Mouse (Mus musculus) E14TG2a.4 (cell line): Measurements from ENCODE around the gene Gm39115.
A peak's percentile ranks its signal among the peaks of the same experiment; 100 is the strongest.

Experiments used
- CTCF ChIP-seq: conservative IDR thresholded peaks from 2 replicates; pipeline ENCODE4 v1.5.1; 2014; ENCODE audit warnings: low read length
- NANOG ChIP-seq: IDR thresholded peaks from 2 replicates; pipeline ENCODE4 v1.6.1; 2014; ENCODE audit warnings: borderline replicate concordance, low read length, mixed read lengths
- POU5F1 ChIP-seq: IDR thresholded peaks from 2 replicates; pipeline ENCODE4 v1.6.1; 2014; ENCODE audit warnings: low read length, borderline replicate concordance

DNA sequence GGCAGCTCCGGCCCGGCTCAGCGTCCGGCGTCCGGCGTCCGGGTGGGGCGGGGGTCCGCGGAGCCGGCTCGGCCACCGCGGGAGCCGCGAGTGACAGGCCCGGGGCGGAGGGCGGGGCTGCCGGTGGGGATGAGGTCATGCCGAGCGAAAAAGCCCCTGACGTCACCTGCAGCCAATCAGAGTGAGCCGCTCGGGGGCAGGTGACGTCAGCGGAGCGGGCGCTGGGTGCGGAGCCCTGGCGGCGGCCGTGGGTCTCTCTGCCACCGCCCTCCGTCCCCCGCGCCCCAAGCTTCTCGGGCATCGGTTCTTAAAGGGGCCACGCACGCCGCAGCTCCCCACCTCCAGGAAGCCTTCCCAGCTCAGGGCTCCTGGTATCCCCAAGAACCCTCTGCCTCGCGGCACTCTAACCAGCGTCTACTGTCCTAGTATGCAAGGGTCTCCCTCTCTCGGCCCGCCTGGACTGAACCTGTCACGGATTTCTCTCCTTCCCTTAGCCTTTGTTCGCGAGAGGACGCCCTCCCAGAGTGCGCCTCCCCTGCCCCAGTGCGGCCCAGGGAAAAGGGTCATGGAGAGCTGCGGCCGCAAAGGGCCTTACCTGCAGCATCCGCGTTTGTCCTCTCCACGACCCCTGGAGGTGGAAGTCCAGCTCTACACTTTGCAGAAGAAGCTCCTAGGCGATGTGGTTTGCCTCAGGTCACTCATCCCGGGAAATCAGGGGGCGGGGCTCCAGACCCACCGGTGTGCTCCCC is 40.5 kb downstream of the Gm39115 start, which contains the start of gene Dusp8:
- TF ChIP-seq CTCF: peak; percentile 9; the same call in 1 of the 2 replicates
- no peak for TF ChIP-seq POU5F1
- no peak for TF ChIP-seq NANOG
